Mouse (Mus musculus) brain, embryonic 18.5 days (tissue): ENCODE results near the gene Diras1.
A peak's percentile ranks its signal among the peaks of the same experiment; 100 is the strongest.
"Not testable (repeated sequence)": the region's sequence is repeated elsewhere in the genome, so short reads cannot be mapped to it uniquely, and the experiment has no call there.

Source experiments
- DNase-seq: peaks from one replicate; pipeline ENCODE4 v3.0.0-alpha.2; 2012; ENCODE audit warnings: low read depth, low spot score

Gene Diras1

GRCm38 (mm10) chr10:81025639-81026275 lies at the start of gene Diras1:
Gene Diras1 (minus strand): TSS chr10:81025662.
- DNase-seq, result no peak

- no peak for DNase-seq
These were observed 48.0 kb upstream of the Diras1 start for GRCm38 (mm10) chr10:81073464-81073863.

- DNase-seq, result no peak
These were observed 46.8 kb upstream of the Diras1 start for GRCm38 (mm10) chr10:81072290-81072689.

- DNase-seq, result peak; percentile 99
These were observed 44.4 kb upstream of the Diras1 start, which contains the start of gene Thop1 for GRCm38 (mm10) chr10:81069836-81070235. Gene Thop1 (plus strand): TSS chr10:81070035.

GRCm38 (mm10) chr10:81068706-81069105 lies 43.2 kb upstream of the Diras1 start:
- no peak for DNase-seq

GRCm38 (mm10) chr10:81064519-81064918 lies 39.1 kb upstream of the Diras1 start:
- not testable (repeated sequence) for DNase-seq

- DNase-seq, result no peak
These were observed 37.2 kb upstream of the Diras1 start for GRCm38 (mm10) chr10:81062710-81063109.

- peak; percentile 100 for DNase-seq
These were observed 34.4 kb upstream of the Diras1 start, which contains the start of gene Sgta for GRCm38 (mm10) chr10:81059603-81060543. Gene Sgta (minus strand): TSS chr10:81060181.

GRCm38 (mm10) chr10:81058896-81059295 lies 33.4 kb upstream of the Diras1 start:
- no peak for DNase-seq

- DNase-seq, result no peak
These were observed 32.1 kb upstream of the Diras1 start for GRCm38 (mm10) chr10:81057406-81058130.

GRCm38 (mm10) chr10:81055802-81056340 lies 30.4 kb upstream of the Diras1 start:
- DNase-seq, result not testable (repeated sequence)

GRCm38 (mm10) chr10:81055169-81055568 lies 29.7 kb upstream of the Diras1 start:
- no peak for DNase-seq

GRCm38 (mm10) chr10:81052577-81052976 lies 27.1 kb upstream of the Diras1 start:
- DNase-seq, result no peak

GRCm38 (mm10) chr10:81051133-81051532 lies 25.7 kb upstream of the Diras1 start:
- DNase-seq, result no peak

GRCm38 (mm10) chr10:81050645-81051044 lies 25.2 kb upstream of the Diras1 start:
- DNase-seq, result no peak

- not testable (repeated sequence) for DNase-seq
These were observed 19.8 kb upstream of the Diras1 start for GRCm38 (mm10) chr10:81045246-81045645.

- DNase-seq, result no peak
These were observed 16.2 kb upstream of the Diras1 start for GRCm38 (mm10) chr10:81041458-81042175.

- DNase-seq, result peak; percentile 96
These were observed 11.6 kb upstream of the Diras1 start, which contains the start of gene Slc39a3 for GRCm38 (mm10) chr10:81036988-81037580. Gene Slc39a3 (minus strand): TSS chr10:81037426.

GRCm38 (mm10) chr10:81036251-81036650 lies 10.8 kb upstream of the Diras1 start:
- DNase-seq, result no peak

GRCm38 (mm10) chr10:81033586-81033985 lies 8.1 kb upstream of the Diras1 start:
- DNase-seq, result no peak
